Mouse (Mus musculus): ENCODE data around the gene Serpinb9. TPM values are rescaled to one million over a fixed set of nuclear protein-coding genes. Genes with fewer than 3 reads are reported as not detected.
"Not testable (repeated sequence)": the region's sequence is repeated elsewhere in the genome, so short reads cannot be mapped to it uniquely, and the experiment has no call there.

The Serpinb9 gene
- total RNA-seq, 1 experiment from 2014 or later: 4.1 TPM

- no peak for ATAC-seq (ENCODE audit: extremely low read depth, insufficient number of reproducible peaks, low FRiP score, poor library complexity, severe bottlenecking)
Observed at GRCm38 (mm10) chr13:32993894-32994242, 9.2 kb upstream of the Serpinb9 start.

GRCm38 (mm10) chr13:32995051-32995450 lies 8.0 kb upstream of the Serpinb9 start:
- ATAC-seq (ENCODE audit: extremely low read depth, insufficient number of reproducible peaks, low FRiP score, poor library complexity, severe bottlenecking): no peak

- no peak for ATAC-seq (ENCODE audit: extremely low read depth, insufficient number of reproducible peaks, low FRiP score, poor library complexity, severe bottlenecking)
Observed at GRCm38 (mm10) chr13:33001341-33001740, 1.7 kb upstream of the Serpinb9 start.

GRCm38 (mm10) chr13:33003523-33004413 lies 718 bp downstream of the Serpinb9 start:
- ATAC-seq (ENCODE audit: extremely low read depth, insufficient number of reproducible peaks, low FRiP score, poor library complexity, severe bottlenecking): no peak

GRCm38 (mm10) chr13:33004414-33005105 lies 1.5 kb downstream of the Serpinb9 start:
- peak; percentile 87 for ATAC-seq (ENCODE audit: extremely low read depth, insufficient number of reproducible peaks, low FRiP score, poor library complexity, severe bottlenecking)

- no peak for ATAC-seq (ENCODE audit: extremely low read depth, insufficient number of reproducible peaks, low FRiP score, poor library complexity, severe bottlenecking)
Observed at GRCm38 (mm10) chr13:33005501-33006075, 2.5 kb downstream of the Serpinb9 start.

- no peak for ATAC-seq (ENCODE audit: extremely low read depth, insufficient number of reproducible peaks, low FRiP score, poor library complexity, severe bottlenecking)
Observed at GRCm38 (mm10) chr13:33006555-33006954, 3.5 kb downstream of the Serpinb9 start.

GRCm38 (mm10) chr13:33012395-33012794 lies 9.3 kb downstream of the Serpinb9 start:
- no peak for ATAC-seq (ENCODE audit: extremely low read depth, insufficient number of reproducible peaks, low FRiP score, poor library complexity, severe bottlenecking)

- ATAC-seq (ENCODE audit: extremely low read depth, insufficient number of reproducible peaks, low FRiP score, poor library complexity, severe bottlenecking): no peak
Observed at GRCm38 (mm10) chr13:33013271-33013670, 10.2 kb downstream of the Serpinb9 start.

- ATAC-seq (ENCODE audit: extremely low read depth, insufficient number of reproducible peaks, low FRiP score, poor library complexity, severe bottlenecking): no peak
Observed at GRCm38 (mm10) chr13:33022371-33022770, 19.3 kb downstream of the Serpinb9 start.

- no peak for ATAC-seq (ENCODE audit: extremely low read depth, insufficient number of reproducible peaks, low FRiP score, poor library complexity, severe bottlenecking)
Observed at GRCm38 (mm10) chr13:33026427-33027057, 23.5 kb downstream of the Serpinb9 start.

GRCm38 (mm10) chr13:33027244-33027643 lies 24.2 kb downstream of the Serpinb9 start, which contains the start of gene Serpinb9b:
Serpinb9b (plus strand) TSS chr13:33027416.
- ATAC-seq (ENCODE audit: extremely low read depth, insufficient number of reproducible peaks, low FRiP score, poor library complexity, severe bottlenecking): no peak

GRCm38 (mm10) chr13:33028146-33028545 lies 25.1 kb downstream of the Serpinb9 start:
- no peak for ATAC-seq (ENCODE audit: extremely low read depth, insufficient number of reproducible peaks, low FRiP score, poor library complexity, severe bottlenecking)

- ATAC-seq (ENCODE audit: extremely low read depth, insufficient number of reproducible peaks, low FRiP score, poor library complexity, severe bottlenecking): no peak
Observed at GRCm38 (mm10) chr13:33028550-33028949, 25.5 kb downstream of the Serpinb9 start.

GRCm38 (mm10) chr13:33029478-33029877 lies 26.4 kb downstream of the Serpinb9 start:
- ATAC-seq (ENCODE audit: extremely low read depth, insufficient number of reproducible peaks, low FRiP score, poor library complexity, severe bottlenecking): not testable (repeated sequence)

GRCm38 (mm10) chr13:33030281-33030680 lies 27.2 kb downstream of the Serpinb9 start:
- ATAC-seq (ENCODE audit: extremely low read depth, insufficient number of reproducible peaks, low FRiP score, poor library complexity, severe bottlenecking): no peak

GRCm38 (mm10) chr13:33035506-33035905 lies 32.5 kb downstream of the Serpinb9 start:
- ATAC-seq (ENCODE audit: extremely low read depth, insufficient number of reproducible peaks, low FRiP score, poor library complexity, severe bottlenecking): no peak

GRCm38 (mm10) chr13:33043542-33043941 lies 40.5 kb downstream of the Serpinb9 start:
- no peak for ATAC-seq (ENCODE audit: extremely low read depth, insufficient number of reproducible peaks, low FRiP score, poor library complexity, severe bottlenecking)

- no peak for ATAC-seq (ENCODE audit: extremely low read depth, insufficient number of reproducible peaks, low FRiP score, poor library complexity, severe bottlenecking)
Observed at GRCm38 (mm10) chr13:33047234-33047633, 44.2 kb downstream of the Serpinb9 start.

All from neutrophil, adult 5-6 weeks (primary cell).